ENCODE assay signal across 16 mouse cellular contexts in the genomic region with DNA sequence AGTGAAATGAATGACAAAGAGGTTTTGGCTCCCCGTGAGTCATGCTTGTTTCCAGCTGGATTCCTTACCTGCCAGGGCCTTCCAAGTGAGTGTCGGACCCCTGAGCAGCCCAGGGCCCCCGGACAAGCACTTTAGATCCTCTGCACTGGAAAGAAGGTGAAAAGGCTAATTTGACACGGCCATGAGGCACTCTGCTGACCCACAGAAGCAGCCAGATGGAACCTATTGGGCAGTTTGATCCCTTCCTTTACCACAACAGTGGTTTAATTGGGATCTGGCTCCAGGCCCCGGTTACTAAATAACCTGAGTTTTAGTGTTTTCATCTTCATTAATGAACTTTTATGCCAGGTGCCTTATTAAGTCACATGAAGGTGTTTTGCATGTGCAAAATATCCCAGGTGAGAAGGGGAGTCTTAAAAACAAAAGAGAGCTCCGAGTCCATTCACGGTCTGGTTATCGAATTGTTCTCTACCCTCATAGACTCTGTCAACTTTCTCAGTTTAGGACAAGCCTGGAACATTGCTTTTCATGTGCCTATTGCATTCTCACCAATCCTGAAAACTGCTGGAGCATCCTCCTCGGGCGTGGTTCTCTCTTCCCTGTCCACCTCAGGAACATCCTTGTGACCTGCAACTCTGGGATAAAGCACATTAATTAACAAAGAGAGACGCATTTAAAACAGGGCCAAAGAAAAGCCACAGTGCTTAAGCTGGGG.
A peak's percentile ranks its signal among the peaks of the same experiment; 100 is the strongest.
DNase-seq lines count a peak whose midpoint lies in the region; ATAC-seq and TF ChIP-seq lines count a peak whose summit lies in the region.
"Had no signal": no experiment of that assay in that cellular context is flagged by ENCODE, and none has a peak within 500 bp of the region (broad histone marks: within the 10 kb centered on the region; RNA-seq: fewer than 3 reads in every experiment).

No protein-coding gene starts in this region.

- no peaks in the 10 kb centered on the region for H3K36me3 ChIP-seq in hindbrain, embryonic 15.5 days
- no peaks in the 10 kb centered on the region for H3K36me3 ChIP-seq in hindbrain, embryonic 11.5 days (ENCODE audit: control insufficient read depth, insufficient read depth, low read length)
- H3K36me3 ChIP-seq in embryonic facial prominence, embryonic 10.5 days (replicated peaks): no peaks in the 10 kb centered on the region

- in situ Hi-C loops in Patski (cut with MboI; ENCODE audit: low pct_unique_long_range_greater_than_20kb): loop anchor here (10.0 kb wide), 2 partner anchors 116 to 266 kb away; no protein-coding TSS in a partner anchor

- H3K27me3 ChIP-seq in hindbrain, embryonic 15.5 days: no peaks in the 10 kb centered on the region
- no peaks in the 10 kb centered on the region for H3K27me3 ChIP-seq in hindbrain, embryonic 11.5 days (ENCODE audit: control insufficient read depth, insufficient read depth, low read length)
- H3K27me3 ChIP-seq in Patski: no peaks in the 10 kb centered on the region
- no peaks in the 10 kb centered on the region for H3K27me3 ChIP-seq in embryonic facial prominence, embryonic 10.5 days (replicated peaks; ENCODE audit: low read depth, poor library complexity, severe bottlenecking)

- H3K9me3 ChIP-seq in hindbrain, embryonic 15.5 days: no peaks in the 10 kb centered on the region
- no peaks in the 10 kb centered on the region for H3K9me3 ChIP-seq in hindbrain, embryonic 11.5 days (ENCODE audit: control insufficient read depth, low read length)
- H3K9me3 ChIP-seq in embryonic facial prominence, embryonic 10.5 days: no peaks in the 10 kb centered on the region

- 0 out of 2 replicates have a peak, but pooled peaks cover 6% of the 10 kb centered on the region for H3K4me1 ChIP-seq in hindbrain, embryonic 15.5 days (replicated peaks)
- H3K4me1 ChIP-seq in hindbrain, embryonic 11.5 days (replicated peaks; ENCODE audit: control insufficient read depth, insufficient read depth, low read length): no peaks in the 10 kb centered on the region
- peaks cover 20% of the 10 kb centered on the region for H3K4me1 ChIP-seq in embryonic facial prominence, embryonic 10.5 days

- 49% methylated on average over 11 of the region's 11 CpGs for WGBS in hindbrain, embryonic 15.5 days
- 48% methylated on average over 11 of the region's 11 CpGs for WGBS in hindbrain, embryonic 11.5 days
- 34% methylated on average over 11 of the region's 11 CpGs for WGBS in embryonic facial prominence, embryonic 10.5 days

- CTCF ChIA-PET in Patski (lab: Charles Lee): interaction anchor here (1.0 to 1.3 kb wide), 3 partner anchors 21 to 110 kb away, joined by 3 to 4 read pairs (median 3); no protein-coding TSS in a partner anchor

- ATAC-seq in hindbrain, embryonic 15.5 days (ENCODE audit: low FRiP score, low read depth): no peak
- no peak for ATAC-seq in hindbrain, embryonic 11.5 days (ENCODE audit: low FRiP score)
- ATAC-seq in Patski: peak; percentile 81

- no peak overlapping the region for H3K4me2 ChIP-seq in hindbrain, embryonic 15.5 days
- no peak overlapping the region for H3K4me2 ChIP-seq in hindbrain, embryonic 11.5 days (replicated peaks; ENCODE audit: low read depth, low read length)

- H3K27ac ChIP-seq in hindbrain, embryonic 15.5 days (replicated peaks): peak overlapping the region; percentile 8; the same call in 1 of the 2 replicates
- no peak overlapping the region for H3K27ac ChIP-seq in hindbrain, embryonic 11.5 days (ENCODE audit: low read depth, low read length)
- peak overlapping the region; percentile 36; the same call in 1 of the 2 replicates for H3K27ac ChIP-seq in embryonic facial prominence, embryonic 10.5 days (replicated peaks)
- H3K27ac ChIP-seq: liver, embryonic 14.5 days had no signal

- TF ChIP-seq CTCF in Patski (IDR thresholded peaks at IDR 0.05): no peak

- no peak overlapping the region for H3K4me3 ChIP-seq in hindbrain, embryonic 15.5 days
- H3K4me3 ChIP-seq in hindbrain, embryonic 11.5 days (ENCODE audit: low read depth, low read length): no peak overlapping the region
- H3K4me3 ChIP-seq in embryonic facial prominence, embryonic 10.5 days: no peak overlapping the region
- H3K4me3 ChIP-seq: myocyte had no signal

- no peak overlapping the region for H3K9ac ChIP-seq in hindbrain, embryonic 15.5 days
- H3K9ac ChIP-seq in hindbrain, embryonic 11.5 days (ENCODE audit: low read depth, low read length): no peak overlapping the region
- H3K9ac ChIP-seq: liver, embryonic 14.5 days had no signal

- POLR2A ChIA-PET in Patski (lab: Charles Lee): no interaction called here

- DNase-seq in hindbrain, embryonic 11.5 days (ENCODE audit: low spot score): no peak
- peak; percentile 83 for DNase-seq in Patski (ENCODE audit: low read depth, low spot score)
- DNase-seq in embryonic facial prominence, embryonic 10.5 days (ENCODE audit: low spot score): no peak
- DNase-seq in kidney, postnatal 14 days: peak; percentile 72
- no peak for DNase-seq in thymus, postnatal 10 days (ENCODE audit: low spot score in 2 of 2)
- no peak for DNase-seq in lung, postnatal 25 days (ENCODE audit: low spot score)
- no peak for DNase-seq in left cerebral cortex, adult 9 months (ENCODE audit: low spot score in 2 of 2)
- DNase-seq: adrenal gland, postnatal 25 days; cerebellum, adult 11 months; gastrocnemius, postnatal 14 days; heart, postnatal 36 days; lung, postnatal 4 days; spleen, adult 18-20 months had no signal

Comparison
In these comparisons a context has a peak if more than half of its experiments do, and no peak if none do; other contexts are left out.
1. DNase-seq: peak in Patski (single experiment) and kidney, postnatal 14 days (single experiment); none in hindbrain, embryonic 11.5 days (single experiment), embryonic facial prominence, embryonic 10.5 days (single experiment), thymus, postnatal 10 days (0 of 2), lung, postnatal 25 days (single experiment) and left cerebral cortex, adult 9 months (0 of 2).